Mouse (Mus musculus) forebrain, postnatal 0 days (tissue): ENCODE data around the gene Oaz1. TPM values are rescaled to one million over a fixed set of nuclear protein-coding genes. Genes with fewer than 3 reads are reported as not detected.
A peak's percentile ranks its signal among the peaks of the same experiment; 100 is the strongest.

Source experiments
- ATAC-seq: fragments of 200-750 bp; cut with Nextera tagmentation; 2 replicates; pipeline ENCODE4 v1.8.0; 2017; ENCODE audit warnings: mild to moderate bottlenecking, moderate library complexity
- DNase-seq: peaks from one replicate; pipeline ENCODE4 v3.0.0-alpha.2; 2015
- H3K27ac ChIP-seq: fragments of 300-500 bp; sonication (generic); 2 replicates; pipeline ENCODE4 v1.5.1; 2014; ENCODE audit warnings: low read depth, mild to moderate bottlenecking, antibody characterized with exemption, low read length, moderate library complexity, mixed read lengths
- H3K27me3 ChIP-seq: fragments of 300-500 bp; sonication (generic); 2 replicates; pipeline ENCODE4 v1.6.1; 2014; ENCODE audit warnings: mild to moderate bottlenecking, low read length, mixed read lengths; ENCODE audit not compliant: insufficient read depth
- H3K36me3 ChIP-seq: fragments of 300-500 bp; sonication (generic); 2 replicates; pipeline ENCODE4 v1.6.1; 2014; ENCODE audit warnings: mild to moderate bottlenecking, moderate library complexity; ENCODE audit not compliant: insufficient read depth
- H3K4me1 ChIP-seq: fragments of 300-500 bp; sonication (generic); 2 replicates; pipeline ENCODE4 v1.6.1; 2014; ENCODE audit warnings: antibody characterized with exemption; ENCODE audit not compliant: insufficient read depth
- H3K4me2 ChIP-seq: fragments of 300-500 bp; sonication (generic); 2 replicates; pipeline ENCODE4 v1.6.1; 2014; ENCODE audit warnings: low read depth, mild to moderate bottlenecking, moderate library complexity
- H3K4me3 ChIP-seq: fragments of 300-500 bp; sonication (generic); 2 replicates; pipeline ENCODE4 v1.5.1; 2014; ENCODE audit warnings: low read depth, low read length, mixed read lengths
- H3K9ac ChIP-seq: fragments of 300-500 bp; sonication (generic); 2 replicates; pipeline ENCODE4 v1.6.1; 2014; ENCODE audit warnings: mild to moderate bottlenecking
- H3K9me3 ChIP-seq: fragments of 300-500 bp; sonication (generic); 2 replicates; pipeline ENCODE4 v1.6.1; 2016; ENCODE audit warnings: low read length
- CTCF ChIP-seq: sonication (generic); IDR thresholded peaks from 2 replicates; pipeline ENCODE4 v1.5.1; 2016; ENCODE audit warnings: antibody characterized with exemption, control low read depth, low read depth
- WGBS: fragments of 180-500 bp; shearing (Covaris S2); extraction: QIAGEN DNeasy Blood & Tissue Kit; methylation state at CpG from one replicate; pipeline ENCODE4 v1.1.7; 2014; 5-methylcytosine and 5-hydroxymethylcytosine counted together
- polyA plus RNA-seq: library from polyadenylated mRNA; unstranded; fragments of >200 nt; fragmentation: Nextera tagmentation; extraction: Ambion mirVana; gene quantifications from 2 replicates; pipeline ENCODE4 v1.2.1, GENCODE M21; 2015
- total RNA-seq: library from RNA; depleted of rRNA; stranded (reverse); fragments of >200 nt; gene quantifications from 2 replicates; pipeline ENCODE4 v1.2.3, GENCODE M21; 2014

The Oaz1 gene
- total and polyA plus RNA-seq, 2 experiments from 2014 or later = 1,040 to 1,146 TPM

GRCm38 (mm10) chr10:80804340-80804739 is 22.1 kb upstream of the Oaz1 start:
- Histone ChIP-seq H3K9ac (no peak overlapping the region), H3K27ac (no peak overlapping the region), H3K4me3 (no peak overlapping the region), H3K4me2 (no peak overlapping the region), H3K9me3 (no peaks in the 10 kb centered on the region), H3K36me3 (peaks cover 42% of the 10 kb centered on the region), H3K4me1 (peaks cover 18% of the 10 kb centered on the region), H3K27me3 (no peaks in the 10 kb centered on the region)
- WGBS = 100% methylated on average over 2 of the region's 2 CpGs
- ATAC-seq (no peak), DNase-seq (no peak)
- TF ChIP-seq CTCF = no peak

- TF ChIP-seq CTCF = no peak
- Histone ChIP-seq H3K27ac (no peak within 1 kb of the TSS), H3K27me3 (peaks cover 2% of the 10 kb centered on the region), H3K4me2 (no peak within 1 kb of the TSS), H3K4me3 (no peak within 1 kb of the TSS), H3K36me3 (peaks cover 42% of the 10 kb centered on the region), H3K9ac (no peak within 1 kb of the TSS), H3K4me1 (peaks cover 12% of the 10 kb centered on the region), H3K9me3 (no peaks in the 10 kb centered on the region)
- DNase-seq (no peak), ATAC-seq (no peak)
- 65% methylated on average over 6 of the region's 6 CpGs for WGBS
Measured at GRCm38 (mm10) chr10:80804916-80805315, 21.5 kb upstream of the Oaz1 start, which contains the start of gene Amh. Gene Amh (plus strand): TSS chr10:80805243.

- DNase-seq (no peak), ATAC-seq (no peak)
- peaks cover 6% of the 10 kb centered on the region for H3K27me3 ChIP-seq
- no peak for TF ChIP-seq CTCF
- peaks cover 11% of the 10 kb centered on the region for H3K4me1 ChIP-seq
- H3K4me2 ChIP-seq = no peak overlapping the region
- no peaks in the 10 kb centered on the region for H3K9me3 ChIP-seq
- no peak overlapping the region for H3K27ac ChIP-seq
- no peak overlapping the region for H3K9ac ChIP-seq
- H3K4me3 ChIP-seq = no peak overlapping the region
- 76% methylated on average over 5 of the region's 5 CpGs for WGBS
- peaks cover 42% of the 10 kb centered on the region for H3K36me3 ChIP-seq
Measured at GRCm38 (mm10) chr10:80805322-80805721, 21.1 kb upstream of the Oaz1 start.

- peak; percentile 75 for TF ChIP-seq CTCF
Measured at GRCm38 (mm10) chr10:80805925-80806324, 20.5 kb upstream of the Oaz1 start.

GRCm38 (mm10) chr10:80806341-80807056 is 20.0 kb upstream of the Oaz1 start:
- Histone ChIP-seq H3K36me3 (peaks cover 40% of the 10 kb centered on the region), H3K4me3 (peak overlapping the region; percentile 50), H3K9me3 (no peaks in the 10 kb centered on the region), H3K27ac (peak overlapping the region; percentile 86), H3K4me1 (peaks cover 11% of the 10 kb centered on the region), H3K9ac (peak overlapping the region; percentile 75), H3K27me3 (peaks cover 10% of the 10 kb centered on the region), H3K4me2 (peak overlapping the region; percentile 95)
- WGBS = 43% methylated on average over 34 of the region's 34 CpGs
- ATAC-seq (no peak), DNase-seq (peak; percentile 11)
- TF ChIP-seq CTCF = no peak

More at GRCm38 (mm10) chr10:80805925-80806324, 20.5 kb upstream of the Oaz1 start:
- Histone ChIP-seq H3K9me3 (no peaks in the 10 kb centered on the region), H3K9ac (no peak overlapping the region), H3K4me2 (peak overlapping the region; percentile 95; the same call in 1 of the 2 replicates), H3K4me1 (peaks cover 11% of the 10 kb centered on the region), H3K36me3 (peaks cover 42% of the 10 kb centered on the region), H3K4me3 (no peak overlapping the region), H3K27ac (no peak overlapping the region), H3K27me3 (peaks cover 10% of the 10 kb centered on the region)
- 4% methylated on average over 3 of the region's 3 CpGs for WGBS
- DNase-seq (peak; percentile 68), ATAC-seq (peak; percentile 30; the same call in 1 of the 2 replicates)

GRCm38 (mm10) chr10:80807057-80807627 is 19.3 kb upstream of the Oaz1 start:
- Histone ChIP-seq H3K4me3 (peak overlapping the region; percentile 50), H3K4me1 (peaks cover 11% of the 10 kb centered on the region), H3K27me3 (peaks cover 10% of the 10 kb centered on the region), H3K9me3 (no peaks in the 10 kb centered on the region), H3K4me2 (peak overlapping the region; percentile 95), H3K36me3 (peaks cover 33% of the 10 kb centered on the region), H3K9ac (peak overlapping the region; percentile 75), H3K27ac (peak overlapping the region; percentile 86)
- DNase-seq (peak; percentile 90), ATAC-seq (peak; percentile 86)
- 0 out of 2 replicates have a peak, but pooled peaks have one; percentile 0 for TF ChIP-seq CTCF
- WGBS = 4% methylated on average over 56 of the region's 58 CpGs
